Mouse (Mus musculus) stomach, postnatal 0 days (tissue): ENCODE results near the gene Barhl2.

Experiments
- CTCF ChIP-seq: IDR thresholded peaks from 2 replicates; pipeline ENCODE4 v1.5.1; 2016; ENCODE audit warnings: antibody characterized with exemption, low read depth, mild to moderate bottlenecking, moderate library complexity
- EP300 ChIP-seq: optimal IDR thresholded peaks from 2 replicates; pipeline ENCODE3; 2016; ENCODE audit warnings: antibody characterized with exemption

DNA sequence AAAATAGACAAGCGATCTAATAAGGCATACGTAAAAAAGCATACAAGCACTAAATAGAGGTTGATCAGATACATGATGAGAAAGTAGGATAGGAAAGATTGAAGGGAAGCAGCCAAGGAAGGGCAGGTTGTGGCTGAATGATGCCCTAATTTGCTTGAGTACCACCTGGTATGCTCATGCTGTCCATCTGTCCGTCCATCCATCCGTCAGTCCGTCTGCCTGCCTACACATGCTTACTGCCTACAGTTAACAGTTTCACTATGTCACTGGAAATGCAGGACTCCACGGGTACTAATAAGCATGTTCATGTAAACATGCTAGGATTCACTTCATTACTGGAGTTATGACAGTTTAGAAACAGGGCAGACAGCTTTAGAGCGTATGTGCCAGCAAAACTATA lies 19.1 kb downstream of the Barhl2 start:
- TF ChIP-seq CTCF = no peak
- TF ChIP-seq EP300 = no peak
